Mouse (Mus musculus) c-Kit-positive CD71-negative TER-119-negative erythroid progenitor cells, embryonic 14.5 days (primary cell): ENCODE results near the gene Sema6b.

Source experiments
- DNase-seq: peaks from one replicate; pipeline ENCODE4 v3.0.0-alpha.2; 2013; ENCODE audit warnings: low read depth

Gene Sema6b

DNA sequence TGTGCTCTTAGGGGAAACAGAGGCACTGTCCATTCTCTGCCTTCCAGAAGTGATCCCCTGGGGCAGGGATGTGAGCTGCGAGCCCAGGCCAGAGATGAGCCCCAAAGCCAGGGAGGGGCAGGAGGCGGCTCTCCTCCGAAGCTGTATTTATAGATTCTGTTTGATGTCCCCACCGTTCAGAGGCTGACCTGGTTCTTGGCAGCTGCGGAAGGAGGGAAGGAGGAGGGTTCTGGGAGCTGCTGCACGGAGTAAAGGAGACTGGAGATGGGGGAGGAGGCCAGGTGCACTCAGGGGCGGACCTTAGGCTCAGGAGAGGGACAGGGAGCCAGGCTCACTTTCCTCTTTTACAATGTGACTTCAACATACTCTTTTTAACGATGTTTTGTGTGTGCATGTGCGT lies 6.0 kb upstream of the Sema6b start:
- no peak for DNase-seq

GRCm38 (mm10) chr17:56144546-56144945 lies 4.4 kb upstream of the Sema6b start:
- DNase-seq = no peak

DNA sequence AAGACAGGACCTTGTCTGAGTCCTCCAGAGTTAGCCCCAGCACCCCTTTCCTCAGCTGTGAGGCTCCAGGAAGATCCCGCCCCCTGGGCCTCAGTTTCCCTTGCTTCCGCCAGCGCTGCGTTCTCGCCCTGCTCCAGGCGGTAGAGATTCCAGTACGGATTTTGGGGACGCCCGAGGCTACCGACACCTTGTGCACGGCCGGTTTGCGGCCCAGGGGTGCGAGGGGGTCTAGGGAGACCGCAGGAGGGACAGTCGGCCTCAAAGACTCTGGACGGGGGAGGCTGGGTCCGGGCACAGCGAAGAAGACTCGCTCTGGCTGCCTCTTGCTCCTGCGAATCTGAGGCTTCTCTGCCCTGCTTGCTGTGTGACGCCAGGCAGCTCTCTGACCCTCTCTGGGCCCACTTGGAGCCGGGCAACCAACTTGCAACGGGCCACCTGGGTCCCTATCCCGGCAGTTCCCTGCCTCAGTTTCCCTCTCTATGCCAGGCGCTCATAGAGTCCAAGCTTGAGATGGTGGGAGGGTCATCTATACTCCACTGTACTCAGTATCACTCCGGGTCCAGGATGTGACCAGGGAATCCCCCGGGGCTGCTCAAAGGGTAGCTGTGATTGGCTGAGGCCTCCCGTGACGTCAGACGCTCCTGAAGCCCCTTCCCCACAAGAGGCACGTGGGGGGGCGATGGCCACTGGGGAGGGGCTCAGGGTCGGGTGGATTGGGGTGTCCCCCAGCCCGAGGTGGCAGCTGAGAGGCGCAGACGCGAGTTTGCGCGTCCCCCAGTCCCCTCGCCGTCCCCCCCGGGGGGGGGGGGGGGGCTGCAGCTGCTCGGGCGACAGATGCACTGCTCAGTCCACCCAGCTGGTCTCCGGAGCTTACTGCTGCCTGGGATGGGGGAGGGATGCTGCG lies 1.8 kb upstream of the Sema6b start:
- no peak for DNase-seq

- no peak for DNase-seq
These were observed 788 bp downstream of the Sema6b start for GRCm38 (mm10) chr17:56139355-56139754.

DNA sequence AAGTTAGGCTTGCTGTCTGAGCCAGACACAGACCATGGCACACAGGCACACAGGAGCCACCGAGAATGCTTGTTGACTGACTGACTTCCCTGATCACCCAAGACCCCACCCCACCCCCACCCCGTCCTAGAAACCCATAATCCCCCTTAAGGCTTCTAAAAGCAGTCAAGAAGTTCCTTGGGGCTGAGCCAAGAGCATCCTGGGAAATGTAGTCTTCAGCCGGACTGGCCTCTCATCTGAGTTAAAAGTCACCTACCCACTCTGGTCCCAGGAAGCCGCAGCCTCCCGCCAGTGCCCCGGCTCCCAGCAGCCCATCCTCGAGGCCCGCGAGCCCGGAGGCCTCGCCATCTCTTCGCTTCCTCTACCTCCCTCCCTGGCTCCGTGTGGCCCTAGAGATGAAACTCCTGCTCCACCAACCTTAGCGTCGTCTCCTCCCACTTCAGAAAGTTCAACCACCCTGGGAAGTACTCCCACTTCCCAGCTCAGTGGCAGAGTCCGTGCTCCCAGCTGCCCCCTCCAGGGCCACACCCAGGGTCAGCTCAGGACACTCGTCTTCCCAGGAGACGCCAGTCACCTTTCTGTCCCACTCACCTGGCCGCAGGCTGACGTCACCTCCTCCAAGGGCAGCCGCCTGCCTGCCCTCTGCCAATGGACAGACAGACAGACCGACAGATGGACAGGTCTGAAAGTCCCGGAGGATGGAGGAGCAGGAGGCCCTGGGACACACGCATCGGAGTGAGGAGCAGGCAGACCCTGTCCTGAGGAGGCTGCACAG lies 2.1 kb downstream of the Sema6b start:
- DNase-seq = no peak

DNA sequence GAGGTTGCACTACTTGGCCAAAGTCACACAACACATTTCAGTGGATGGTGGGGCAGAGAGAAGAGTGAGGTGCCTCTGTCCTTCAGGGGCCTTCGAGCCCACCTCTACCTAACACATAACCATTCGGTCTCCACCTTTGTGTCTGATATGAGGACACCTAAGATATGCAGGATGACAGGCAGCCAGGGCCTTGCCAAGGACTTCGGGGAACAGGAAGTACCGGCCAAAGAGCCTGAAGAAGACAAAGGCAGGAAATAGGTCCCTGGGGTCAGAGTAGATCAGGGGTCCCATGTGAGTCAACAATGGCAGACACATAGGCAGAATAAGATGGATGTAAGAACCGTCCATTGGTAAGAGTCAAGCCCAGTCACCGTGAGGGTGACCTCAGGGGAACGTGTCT lies 3.6 kb downstream of the Sema6b start:
- DNase-seq = no peak

DNA sequence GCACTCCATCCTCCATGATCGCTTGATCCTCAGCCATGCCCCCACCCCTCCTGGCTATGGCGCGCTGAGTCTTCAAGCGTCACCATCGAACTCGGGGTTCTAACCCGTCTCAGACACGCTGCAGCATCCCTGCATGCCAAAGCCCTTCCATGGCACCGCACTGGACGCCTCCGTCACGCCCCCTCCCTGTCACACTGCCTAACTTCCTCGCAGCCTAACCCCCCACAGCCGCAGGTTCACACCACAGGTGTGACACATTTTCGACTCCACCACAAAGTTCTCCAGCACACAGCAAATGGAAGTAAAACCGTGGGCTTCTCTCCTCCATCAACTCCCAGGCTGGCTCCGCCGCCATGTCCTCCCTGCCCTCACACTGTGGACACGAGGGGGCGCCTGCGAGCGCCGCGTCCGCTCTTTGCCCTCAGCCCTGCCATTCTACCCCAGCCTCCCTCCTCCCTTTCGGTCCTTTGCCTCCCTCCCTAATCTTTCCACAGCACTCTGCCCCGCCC lies 5.6 kb downstream of the Sema6b start:
- DNase-seq = no peak

GRCm38 (mm10) chr17:56133457-56134363 lies 6.4 kb downstream of the Sema6b start:
- DNase-seq = no peak

GRCm38 (mm10) chr17:56132661-56133060 lies 7.5 kb downstream of the Sema6b start:
- DNase-seq = no peak

GRCm38 (mm10) chr17:56131814-56132213 lies 8.3 kb downstream of the Sema6b start:
- DNase-seq = no peak

- DNase-seq = no peak
These were observed 9.0 kb downstream of the Sema6b start for GRCm38 (mm10) chr17:56131136-56131535.

- no peak for DNase-seq
These were observed 11.9 kb downstream of the Sema6b start for GRCm38 (mm10) chr17:56128246-56128645.

GRCm38 (mm10) chr17:56126175-56126574 lies 14.0 kb downstream of the Sema6b start:
- DNase-seq = no peak

- no peak for DNase-seq
These were observed 14.9 kb downstream of the Sema6b start for GRCm38 (mm10) chr17:56125276-56125630.

DNA sequence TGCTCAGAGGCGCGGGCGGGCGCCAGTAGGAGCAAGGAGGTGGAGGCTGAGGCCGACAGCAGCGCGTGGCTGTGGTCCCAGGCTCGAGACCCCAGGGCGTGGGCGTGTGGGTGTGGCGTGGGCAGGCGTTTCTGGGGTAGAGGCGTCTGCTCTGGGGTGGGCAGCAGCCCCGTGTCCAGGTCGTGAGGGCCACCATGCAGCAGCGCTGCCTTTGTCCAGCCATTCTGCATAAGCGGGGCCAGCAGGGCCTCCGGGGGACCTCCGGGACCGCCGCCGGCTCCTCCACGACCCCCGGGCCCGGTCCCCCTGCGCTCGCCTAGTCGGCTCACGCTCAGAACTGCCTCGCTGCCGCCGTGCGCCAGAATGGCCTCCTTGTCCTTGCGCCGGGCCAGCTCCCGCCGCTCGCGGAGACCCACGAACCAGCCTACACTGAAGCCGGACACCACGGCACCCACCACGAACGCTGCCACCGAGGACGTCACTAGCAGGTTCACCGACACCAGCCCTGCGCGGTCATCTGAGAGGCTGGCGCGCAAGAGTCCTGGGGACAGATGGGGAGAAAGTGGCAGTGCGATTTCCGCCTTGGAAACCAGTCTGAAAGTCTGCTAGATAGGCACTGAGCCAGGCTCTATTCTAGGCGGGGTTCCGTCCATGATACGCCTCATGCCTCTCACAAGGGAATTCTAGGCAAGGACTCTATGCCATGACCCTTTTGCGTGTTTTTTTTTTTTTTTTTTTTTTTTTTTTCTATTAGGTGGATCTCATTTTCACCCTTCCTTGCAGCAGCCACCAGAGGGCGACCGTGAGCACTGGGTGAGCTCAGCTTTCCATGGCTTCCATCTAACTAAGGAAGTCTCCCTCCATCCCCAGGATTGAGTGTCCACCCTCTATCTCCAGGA lies 15.5 kb downstream of the Sema6b start:
- no peak for DNase-seq

- DNase-seq = no peak
These were observed 16.3 kb downstream of the Sema6b start for GRCm38 (mm10) chr17:56123681-56124340.

- no peak for DNase-seq
These were observed 17.0 kb downstream of the Sema6b start for GRCm38 (mm10) chr17:56123161-56123560.

DNA sequence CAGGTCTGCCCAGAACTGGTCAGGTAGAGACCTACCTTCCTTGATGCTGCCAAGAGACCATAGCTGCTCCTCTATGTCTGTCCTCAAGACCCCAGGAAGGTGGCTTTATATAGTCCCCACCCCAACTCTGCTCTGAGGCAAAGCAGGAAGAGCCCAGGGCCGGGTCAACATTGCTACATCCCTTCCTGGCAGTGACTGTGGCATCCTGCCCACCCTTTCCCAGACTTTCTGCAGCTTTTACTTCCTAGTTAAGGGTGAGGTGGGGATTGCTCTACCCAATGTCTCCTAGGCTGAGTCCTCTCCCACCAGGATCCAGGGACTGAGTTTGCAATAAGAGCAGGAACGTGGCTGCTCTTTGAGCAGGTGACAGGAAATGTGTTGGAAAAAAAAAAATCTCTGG lies 18.3 kb downstream of the Sema6b start, which contains the start of gene Lrg1:
Gene Lrg1, minus strand, starts transcription at position 176 of the 400 bp plus-strand sequence.
- DNase-seq = no peak

DNA sequence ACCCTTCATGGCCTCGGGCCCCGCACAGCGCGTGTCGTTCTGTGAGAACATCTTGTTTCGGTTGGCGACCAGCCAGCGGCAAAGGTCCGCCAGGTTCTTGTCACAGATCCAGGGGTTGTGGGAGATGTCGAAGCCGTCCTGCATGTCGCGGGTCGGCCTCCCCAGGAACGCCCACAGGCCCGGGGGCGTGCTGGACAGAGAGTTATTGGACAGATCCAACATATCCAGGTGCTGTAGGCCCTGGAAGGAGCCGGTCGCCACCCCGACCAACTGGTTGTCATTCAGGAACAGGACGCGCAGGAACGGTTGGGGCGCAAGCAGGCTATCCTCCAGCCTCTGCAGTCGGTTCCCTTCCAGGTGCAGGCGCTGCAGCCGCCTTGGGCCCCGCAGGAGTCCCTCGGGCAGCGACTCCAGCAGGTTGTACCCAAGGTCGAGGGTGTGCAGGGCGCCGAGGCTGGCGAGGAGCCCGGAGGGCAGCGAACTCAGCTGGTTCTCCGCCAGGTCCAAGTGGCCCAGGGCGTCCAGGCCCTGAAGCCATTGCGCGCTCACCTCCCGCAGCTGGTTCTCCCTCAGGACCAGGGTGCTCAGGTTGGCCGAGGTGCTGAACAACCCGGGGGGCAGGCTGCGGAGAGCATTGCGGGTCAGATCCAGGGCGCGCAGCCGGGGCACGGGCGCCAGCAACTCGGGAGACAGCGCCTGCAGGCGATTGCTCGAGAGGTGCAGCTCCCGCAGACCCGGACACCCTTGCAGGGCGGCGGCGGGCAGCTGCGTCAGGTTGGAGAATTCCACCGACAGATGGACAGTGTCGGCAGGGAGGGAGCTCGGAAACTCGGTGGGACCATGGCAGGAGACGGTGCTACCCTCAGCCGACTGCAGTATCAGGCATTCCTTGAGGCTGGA lies 19.9 kb downstream of the Sema6b start:
- no peak for DNase-seq
